Comparison of ENCODE assay signal across 17 mouse cellular contexts in genomic region chr1:106860847-106861246, GRCm38 (mm10). TPM values are rescaled to one million over a fixed set of nuclear protein-coding genes. Genes with fewer than 3 reads are reported as not detected.
DNase-seq lines count a peak whose midpoint lies in the region; ATAC-seq and TF ChIP-seq lines count a peak whose summit lies in the region.
"Had no signal": no experiment of that assay in that cellular context is flagged by ENCODE, and none has a peak within 500 bp of the region (broad histone marks: within the 10 kb centered on the region; RNA-seq: fewer than 3 reads in every experiment).

Gene Serpinb5 (plus strand): TSS chr1:106861173.

- no peaks in the 10 kb centered on the region for H3K27me3 ChIP-seq in embryonic facial prominence, embryonic 15.5 days
- no peaks in the 10 kb centered on the region for H3K27me3 ChIP-seq in small intestine, adult 2 months (ENCODE audit: control insufficient read depth, insufficient read depth, low read length)

- no peaks in the 10 kb centered on the region for H3K36me3 ChIP-seq in embryonic facial prominence, embryonic 15.5 days
- H3K36me3 ChIP-seq in small intestine, adult 2 months (ENCODE audit: control insufficient read depth, insufficient read depth, low read length): no peaks in the 10 kb centered on the region
- H3K36me3 ChIP-seq: forebrain, embryonic 10.5 days; midbrain, embryonic 10.5 days had no signal

- no peaks in the 10 kb centered on the region for H3K9me3 ChIP-seq in embryonic facial prominence, embryonic 15.5 days (replicated peaks)
- H3K9me3 ChIP-seq: forebrain, embryonic 10.5 days; midbrain, embryonic 10.5 days had no signal

- 54% methylated on average over 8 of the region's 8 CpGs for WGBS in embryonic facial prominence, embryonic 15.5 days
- WGBS in small intestine, adult 2 months: 34% methylated on average over 8 of the region's 8 CpGs

- H3K4me2 ChIP-seq in embryonic facial prominence, embryonic 15.5 days (replicated peaks): peak within 1 kb of the TSS; percentile 12; the same call in 1 of the 2 replicates
- H3K4me2 ChIP-seq: lung, embryonic 14.5 days had no signal

- peak; percentile 72; the same call in 1 of the 2 replicates for ATAC-seq in embryonic facial prominence, embryonic 15.5 days (ENCODE audit: insufficient number of reproducible peaks, low FRiP score, low TSS enrichment, low read depth)
- no peak for ATAC-seq in monocyte, adult 5-6 weeks (replicated peaks; ENCODE audit: insufficient number of reproducible peaks, low FRiP score, low TSS enrichment, poor library complexity, severe bottlenecking)

- DNase-seq in thymus, postnatal 4 days: peak; percentile 51
- no peak for DNase-seq in thymus, adult 18-20 months
- peak; percentile 60 to 62 for DNase-seq in urinary bladder, postnatal 4 days (ENCODE audit: low spot score in 2 of 2)
- DNase-seq in adrenal gland, postnatal 10 days: no peak
- DNase-seq in right cerebral cortex, postnatal 10 days (ENCODE audit: low spot score in 2 of 2): no peak
- DNase-seq: cerebellum, adult 18-20 months; heart, postnatal 10 days; kidney, adult 2 months; lung, embryonic 14.5 days had no signal

- H3K27ac ChIP-seq in embryonic facial prominence, embryonic 15.5 days (replicated peaks): peak within 1 kb of the TSS; percentile 63
- H3K27ac ChIP-seq in small intestine, adult 2 months (ENCODE audit: insufficient read depth, low read depth, low read length): no peak within 1 kb of the TSS
- H3K27ac ChIP-seq: forebrain, embryonic 10.5 days; midbrain, embryonic 10.5 days had no signal

- H3K4me3 ChIP-seq in embryonic facial prominence, embryonic 15.5 days (replicated peaks): peak within 1 kb of the TSS; percentile 31
- H3K4me3 ChIP-seq in small intestine, adult 2 months (ENCODE audit: low read depth, low read length): peak within 1 kb of the TSS; percentile 20; the same call in 1 of the 2 replicates
- H3K4me3 ChIP-seq: forebrain, embryonic 10.5 days; midbrain, embryonic 10.5 days had no signal

- peaks cover 4% of the 10 kb centered on the region; the same call in 1 of the 2 replicates for H3K4me1 ChIP-seq in embryonic facial prominence, embryonic 15.5 days
- H3K4me1 ChIP-seq in small intestine, adult 2 months (ENCODE audit: control insufficient read depth, insufficient read depth, insufficient read length, low read length): peaks cover 2% of the 10 kb centered on the region; the same call in 1 of the 2 replicates
- H3K4me1 ChIP-seq: forebrain, embryonic 10.5 days; midbrain, embryonic 10.5 days had no signal

- TF ChIP-seq POLR2A in small intestine, adult 2 months (IDR thresholded peaks at IDR 0.05; ENCODE audit: low read depth, low read length): no peak

- TF ChIP-seq CTCF in small intestine, adult 2 months (IDR thresholded peaks at IDR 0.05; ENCODE audit: extremely low read depth, insufficient read length, insufficient replicate concordance, low read depth, low read length): no peak

- H3K9ac ChIP-seq in embryonic facial prominence, embryonic 15.5 days: no peak within 1 kb of the TSS
- H3K9ac ChIP-seq: lung, embryonic 14.5 days had no signal

RNA-seq across cellular contexts. Expression of gene Serpinb5, which starts in this region (rescaled TPM):
- 73.5 and 86.0 TPM in 2 replicates for polyA plus RNA-seq in embryonic facial prominence, embryonic 15.5 days (2015; fragmentation: Nextera tagmentation; extraction: Ambion mirVana)
- 0.37 and 0.53 TPM in 2 replicates for polyA plus RNA-seq in small intestine, adult 2 months (2012; rRNA removed)
- not detected for total RNA-seq in adrenal gland, postnatal 10 days (2021)
- total RNA-seq in monocyte, adult 5-6 weeks (2017): not detected in 3 replicates
- total RNA-seq: heart, adult 18-20 months; heart, postnatal 10 days; layer of hippocampus, postnatal 14 days had no signal
- polyA plus RNA-seq: forebrain, embryonic 10.5 days; kidney, adult 2 months; limb, embryonic 11.5 days; midbrain, embryonic 10.5 days had no signal

Comparison
In these comparisons a context has a peak if more than half of its experiments do, and no peak if none do; other contexts are left out.
1. RNA of gene Serpinb5 (polyA plus RNA-seq): 73.5 to 86.0 TPM in embryonic facial prominence, embryonic 15.5 days; 0.37 to 0.53 TPM in small intestine, adult 2 months; every median in the first group is over 10 times any median in the second.
2. DNase-seq: peak in thymus, postnatal 4 days (single experiment) and urinary bladder, postnatal 4 days (2 of 2); none in thymus, adult 18-20 months (0 of 2), adrenal gland, postnatal 10 days (single experiment) and right cerebral cortex, postnatal 10 days (0 of 2).